Mouse (Mus musculus) c-Kit-positive CD71-positive TER-119-positive erythroid progenitor cells, embryonic 14.5 days (primary cell): ENCODE results near the gene Lce3b.

ENCODE experiments used
- DNase-seq: peaks from one replicate; pipeline ENCODE4 v3.0.0-alpha.2; 2013; ENCODE audit warnings: low spot score

Lce3b gene

DNA sequence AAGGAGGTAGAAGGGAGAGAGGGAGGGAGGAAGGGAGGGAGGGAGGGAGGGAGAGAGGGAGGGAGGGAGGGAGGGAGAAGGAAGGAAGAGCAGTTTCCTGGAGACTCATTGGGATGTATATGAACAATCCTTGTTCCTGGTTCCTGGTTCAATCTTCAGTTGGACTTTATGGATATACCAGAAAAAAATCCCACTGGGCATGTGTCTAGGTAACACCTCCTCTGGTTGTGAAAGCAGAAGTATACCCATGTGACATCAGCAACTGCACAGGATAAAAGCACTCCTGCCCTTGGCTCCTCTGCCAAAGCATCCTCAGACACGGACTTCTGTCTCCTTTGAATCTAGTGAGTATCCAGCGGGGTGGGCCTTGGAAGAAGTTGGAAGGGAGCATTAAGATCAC lies at the start of gene Lce3b:
Lce3b (plus strand) TSS at position 301 of the 400 bp plus-strand sequence.
- no peak for DNase-seq

DNA sequence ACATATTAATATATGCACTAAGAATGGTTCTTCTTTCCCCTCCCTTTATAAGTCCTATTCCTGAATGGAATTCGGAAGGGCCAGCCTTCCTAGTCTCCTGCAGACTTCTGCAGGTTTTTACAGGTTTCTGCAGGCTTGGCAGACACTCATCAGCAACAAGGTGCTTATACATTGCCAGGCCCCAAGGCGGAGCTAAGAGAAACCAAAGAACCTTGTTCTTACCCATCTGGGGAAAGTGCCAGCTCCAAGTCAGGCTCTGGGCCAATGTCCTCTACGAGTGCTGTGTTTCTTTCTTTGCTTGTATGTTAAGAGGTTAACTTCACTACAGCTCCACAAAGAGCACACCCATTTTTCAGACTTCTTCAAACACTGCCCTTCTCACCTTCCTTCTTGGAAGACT lies 38.7 kb upstream of the Lce3b start:
- DNase-seq, result no peak

DNA sequence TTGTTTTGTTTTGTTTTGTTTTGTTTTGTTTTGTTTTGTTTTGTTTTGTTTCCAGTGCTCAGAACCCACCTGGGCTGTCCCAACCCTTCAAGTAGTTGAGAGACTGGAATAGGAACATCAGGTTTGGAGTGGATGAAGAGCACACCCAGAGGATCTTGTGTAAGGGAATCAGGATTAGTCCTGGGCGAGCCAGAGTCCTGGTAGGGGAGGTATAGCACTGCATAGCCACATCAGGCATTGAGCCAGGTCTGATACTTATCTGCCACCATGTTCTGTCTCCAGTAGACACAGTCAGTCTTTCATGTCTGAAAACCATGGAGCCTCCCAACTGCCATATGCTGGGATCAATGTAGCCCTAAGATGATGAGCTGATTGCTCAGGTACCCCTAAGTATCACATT lies 38.3 kb upstream of the Lce3b start:
- no peak for DNase-seq

DNA sequence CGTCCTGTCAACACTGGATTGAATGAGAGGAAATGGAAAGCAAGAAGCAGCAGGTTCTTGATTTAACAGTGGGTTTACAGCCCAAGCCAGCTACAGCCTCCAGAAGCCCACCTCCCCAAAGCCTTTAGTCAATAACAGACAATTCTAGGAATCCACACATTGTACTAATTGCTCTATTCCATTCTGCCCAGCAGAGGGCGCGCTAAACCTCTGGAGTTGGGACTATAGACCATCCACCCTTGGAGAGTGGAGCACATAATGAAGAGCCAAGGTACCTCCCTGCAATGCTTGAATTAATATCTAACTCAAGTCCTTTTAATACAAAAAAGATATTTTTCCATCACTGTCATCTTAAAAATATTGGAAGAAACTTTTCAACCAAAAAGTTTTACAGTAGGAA lies 29.8 kb upstream of the Lce3b start:
- DNase-seq, result peak; percentile 11

DNA sequence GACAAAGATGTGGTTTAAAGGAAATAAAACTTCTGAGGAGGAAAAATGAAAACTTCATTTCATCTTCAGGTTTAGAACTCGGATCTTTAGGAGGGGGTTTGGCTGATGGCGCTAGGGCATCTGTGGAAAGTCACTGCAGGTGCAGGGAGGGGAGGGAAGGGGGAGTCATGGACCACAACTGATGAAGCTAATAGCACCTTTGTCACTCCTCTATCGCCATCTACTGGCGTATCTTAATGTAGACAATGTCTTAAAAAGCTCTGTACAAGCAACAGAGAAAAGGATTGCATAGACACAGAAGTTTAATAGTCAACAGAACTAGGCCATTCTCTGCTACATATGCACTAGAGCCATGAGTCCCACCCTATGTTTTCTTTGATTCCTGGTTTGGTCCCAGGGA lies 29.1 kb upstream of the Lce3b start:
- no peak for DNase-seq

DNA sequence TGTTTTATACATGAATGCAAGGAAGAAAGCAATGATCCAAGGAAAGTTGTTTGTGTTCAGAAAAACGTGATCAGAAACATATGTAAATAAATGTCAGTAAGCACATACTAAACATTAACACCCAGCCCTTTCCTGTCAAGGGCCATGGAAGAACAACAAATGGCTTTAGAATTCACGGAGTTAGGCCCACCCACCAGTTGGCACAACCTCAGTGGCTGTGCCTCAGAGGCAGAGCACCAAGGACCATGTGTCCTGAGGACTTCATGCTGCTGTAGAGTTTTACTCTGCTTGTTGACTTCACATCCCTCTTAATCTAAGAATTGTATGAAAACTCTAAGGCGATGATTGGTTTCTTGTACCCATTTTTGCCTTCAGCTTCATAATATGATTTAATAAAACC lies 27.6 kb upstream of the Lce3b start:
- no peak for DNase-seq

DNA sequence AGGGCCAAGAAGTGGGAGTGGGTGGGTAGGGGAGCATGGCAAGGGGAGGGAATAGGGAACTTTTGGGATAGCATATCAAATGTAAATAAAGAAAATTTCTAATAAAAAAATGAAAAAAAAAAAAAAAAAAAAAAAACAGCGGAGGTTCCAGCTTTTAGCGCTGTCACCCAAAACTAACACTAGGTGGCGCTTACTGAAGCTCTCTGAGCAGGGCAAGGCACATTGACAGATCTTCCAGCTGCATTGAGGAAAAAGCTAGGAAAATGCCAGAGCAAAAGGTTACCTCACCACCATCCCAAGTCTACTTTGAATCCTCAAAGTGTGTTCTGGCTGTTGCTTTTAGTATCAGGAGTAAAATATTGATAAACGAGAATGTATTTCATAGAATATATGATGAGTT lies 25.2 kb upstream of the Lce3b start:
- no peak for DNase-seq

DNA sequence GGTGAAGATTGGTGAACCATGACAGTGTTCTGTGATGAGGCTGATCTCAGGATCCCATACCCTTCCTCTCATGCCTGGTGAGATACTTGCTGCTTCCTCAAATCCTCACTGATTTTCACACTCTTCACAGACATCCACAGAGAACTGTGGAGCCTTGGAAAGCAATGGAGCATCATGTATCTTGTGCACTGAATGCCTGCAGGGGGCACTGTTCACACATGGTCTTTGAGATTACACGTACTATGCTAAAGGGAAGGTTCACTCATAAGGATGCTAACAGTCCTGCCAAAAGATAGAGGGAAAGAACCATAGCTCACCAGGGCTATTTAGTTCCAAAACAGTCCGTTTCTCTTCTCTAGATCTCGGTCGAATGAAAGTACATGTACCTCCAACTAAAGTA lies 12.4 kb upstream of the Lce3b start:
- DNase-seq, result no peak

DNA sequence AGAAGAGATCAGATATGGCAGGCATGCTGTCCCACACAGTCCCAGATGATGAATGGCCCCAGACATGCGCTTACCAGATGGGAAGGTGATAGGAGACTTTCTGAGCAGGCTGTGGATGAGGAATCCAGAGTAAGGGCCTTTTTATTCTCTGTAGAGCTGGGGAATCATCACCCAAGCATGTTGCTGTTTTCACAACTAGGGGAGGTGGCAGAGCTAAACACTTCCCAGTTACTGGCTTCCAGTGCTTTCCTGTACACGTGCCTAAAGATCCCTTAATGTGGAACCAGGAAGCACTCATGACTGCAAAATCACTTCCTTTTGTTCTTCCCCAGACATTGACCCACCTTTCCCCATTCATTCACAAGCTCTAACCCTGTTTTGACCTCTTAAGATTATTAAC lies 6.6 kb upstream of the Lce3b start, which contains the start of gene Lce3a:
Lce3a (minus strand) TSS at position 101 of the 400 bp plus-strand sequence.
- DNase-seq, result no peak

DNA sequence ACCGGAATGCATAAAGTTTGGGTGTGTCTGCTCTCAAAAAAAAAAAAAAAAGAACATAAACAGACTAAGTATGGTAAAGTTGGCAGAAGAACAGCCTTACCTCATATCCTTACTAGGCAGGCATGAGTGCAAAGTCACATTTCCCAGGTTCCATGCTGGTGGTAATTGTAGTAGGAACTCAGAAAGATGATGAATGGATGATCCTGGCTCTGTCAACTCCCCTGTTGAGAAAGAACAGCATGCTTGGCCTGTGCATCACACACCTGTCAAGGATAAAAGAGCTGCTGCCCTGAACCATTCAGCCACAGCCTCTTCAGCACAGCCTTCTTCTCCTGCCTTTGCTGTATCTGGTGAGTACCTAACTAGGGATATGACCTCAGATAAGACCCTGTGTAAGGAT lies 11.4 kb downstream of the Lce3b start, which contains the start of gene Lce3c:
Lce3c (plus strand) TSS at position 301 of the 400 bp plus-strand sequence.
- DNase-seq, result no peak

DNA sequence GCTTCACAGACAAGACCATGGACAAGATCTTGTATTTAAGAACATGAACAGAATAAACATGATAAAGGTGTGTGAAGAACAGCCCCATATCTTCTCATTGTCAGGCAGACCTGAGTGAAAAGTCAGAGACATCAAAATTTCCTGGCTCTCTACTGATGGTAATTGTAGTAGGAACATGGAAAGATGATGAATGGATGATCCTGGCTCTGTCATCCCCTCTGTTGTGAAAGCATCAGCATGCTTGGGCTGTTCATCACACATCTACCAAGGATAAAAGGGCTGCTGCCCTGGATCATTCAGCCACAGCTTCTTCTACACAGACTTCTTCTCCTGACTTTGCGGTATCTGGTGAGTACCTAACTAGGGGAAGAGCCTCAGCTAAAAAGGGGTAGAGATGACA lies 24.3 kb downstream of the Lce3b start, which contains the start of gene Lce3d:
Lce3d (plus strand) TSS at position 301 of the 400 bp plus-strand sequence.
- DNase-seq, result no peak

DNA sequence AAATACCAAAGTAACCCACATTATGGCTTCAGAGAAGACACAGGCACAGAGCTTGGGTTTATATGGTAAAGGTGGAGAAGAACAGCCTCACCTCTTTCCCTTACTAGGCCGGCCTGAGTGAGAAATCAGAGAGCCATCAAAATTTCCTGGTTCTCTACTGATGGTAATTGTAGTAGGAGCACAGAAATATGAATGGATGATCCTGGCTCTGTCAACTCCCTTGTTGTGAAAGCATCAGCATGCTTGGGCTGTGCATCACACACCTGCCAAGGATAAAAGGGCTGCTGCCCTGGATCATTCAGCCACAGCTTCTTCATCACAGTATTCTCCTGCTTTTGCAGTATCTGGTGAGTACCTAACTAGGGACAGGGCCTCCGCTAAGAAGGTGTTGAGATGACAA lies 34.0 kb downstream of the Lce3b start, which contains the start of gene Lce3e:
Lce3e (plus strand) TSS at position 301 of the 400 bp plus-strand sequence.
- no peak for DNase-seq

DNA sequence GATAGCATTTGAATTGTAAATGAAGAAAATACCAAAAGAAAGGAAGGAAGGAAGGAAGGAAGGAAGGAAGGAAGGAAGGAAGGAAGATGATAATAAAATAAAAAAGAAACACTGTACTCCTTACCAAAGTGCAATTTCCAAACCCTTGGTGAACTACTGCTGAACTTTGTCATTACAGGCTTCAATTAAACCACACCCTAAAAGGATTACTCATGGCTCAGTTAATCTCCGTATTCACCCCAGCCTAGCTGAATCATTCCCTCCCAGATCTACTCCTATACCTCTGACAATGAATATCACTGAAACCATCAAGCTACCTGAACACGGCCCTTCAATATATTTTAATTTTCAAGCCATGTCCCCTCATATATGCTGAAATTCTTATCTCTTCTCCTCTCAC lies 45.7 kb downstream of the Lce3b start:
- no peak for DNase-seq
